Mouse (Mus musculus): Measurements from ENCODE around the gene Qser1. TPM values are rescaled to one million over a fixed set of nuclear protein-coding genes. Genes with fewer than 3 reads are reported as not detected.

Qser1 gene
- polyA plus RNA-seq, 1 experiment from 2014 or later, result 13.5 TPM

DNA sequence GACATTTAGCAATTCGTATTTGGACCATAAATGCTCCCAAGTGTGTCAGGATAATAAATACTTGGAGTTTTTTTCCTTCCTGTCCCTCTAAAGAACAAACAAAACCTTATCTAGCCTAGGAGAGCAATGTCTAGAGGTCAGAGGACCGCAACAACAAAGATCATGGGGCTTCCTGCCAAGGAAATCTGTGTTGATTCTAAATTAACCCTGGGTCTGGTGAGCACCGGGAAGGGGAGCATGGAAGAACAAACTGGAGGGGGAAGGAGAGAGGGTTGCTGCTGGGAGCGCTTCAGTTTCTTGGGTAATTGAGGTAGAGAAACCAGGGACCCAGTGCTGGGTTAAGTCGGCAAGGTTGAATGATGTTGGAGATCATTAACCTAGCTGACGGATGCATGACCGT lies 73.4 kb downstream of the Qser1 start:
- 15% methylated on average over 7 of the region's 7 CpGs for WGBS
- peak overlapping the region; percentile 99 for H3K4me2 ChIP-seq (ENCODE audit: low read length)
- no peaks in the 10 kb centered on the region for H3K36me3 ChIP-seq (ENCODE audit: control insufficient read depth, insufficient read depth, low read length)
- no peaks in the 10 kb centered on the region for H3K9me3 ChIP-seq (replicated peaks; ENCODE audit: control insufficient read depth, low read length)
- peaks cover 19% of the 10 kb centered on the region for H3K4me1 ChIP-seq (ENCODE audit: control insufficient read depth, insufficient read depth, low read length)
- ATAC-seq, result no peak
- H3K4me3 ChIP-seq (ENCODE audit: low read depth, low read length), result peak overlapping the region; percentile 70
- peak overlapping the region; percentile 66; the same call in 1 of the 2 replicates for H3K9ac ChIP-seq (ENCODE audit: low read length)
- no peak overlapping the region for H3K27ac ChIP-seq (ENCODE audit: low read depth, low read length)
- no peaks in the 10 kb centered on the region for H3K27me3 ChIP-seq (replicated peaks; ENCODE audit: control insufficient read depth, insufficient read depth, low read length)
- no peak for DNase-seq (ENCODE audit: low spot score)

DNA sequence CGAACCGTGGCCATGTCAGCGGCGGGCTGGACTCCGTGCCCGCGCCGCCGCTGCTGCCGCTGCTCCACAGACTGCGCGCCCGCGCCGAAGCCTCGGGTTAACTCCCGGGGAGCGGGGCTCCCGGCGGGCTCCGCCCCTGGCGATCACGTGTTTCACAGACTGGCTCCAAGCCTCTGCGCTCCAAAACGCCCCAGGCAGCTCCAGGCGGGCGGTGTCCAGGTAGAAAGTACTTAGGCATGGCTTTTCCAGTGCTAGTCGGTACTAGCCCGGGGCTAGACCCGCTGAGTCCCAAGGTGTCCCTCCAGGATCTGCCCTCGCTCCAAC lies 73.9 kb downstream of the Qser1 start, which contains the start of gene Depdc7:
TSS of gene Depdc7 (minus strand) at position 138 of the 324 bp plus-strand sequence.
- Histone ChIP-seq H3K36me3 (ENCODE audit: control insufficient read depth, insufficient read depth, low read length) (no peaks in the 10 kb centered on the region), H3K27ac (ENCODE audit: low read depth, low read length) (no peak within 1 kb of the TSS), H3K27me3 (replicated peaks; ENCODE audit: control insufficient read depth, insufficient read depth, low read length) (no peaks in the 10 kb centered on the region), H3K4me3 (ENCODE audit: low read depth, low read length) (peak within 1 kb of the TSS; percentile 70), H3K9ac (ENCODE audit: low read length) (peak within 1 kb of the TSS; percentile 66), H3K4me1 (ENCODE audit: control insufficient read depth, insufficient read depth, low read length) (peaks cover 19% of the 10 kb centered on the region), H3K4me2 (ENCODE audit: low read length) (peak within 1 kb of the TSS; percentile 99), H3K9me3 (replicated peaks; ENCODE audit: control insufficient read depth, low read length) (no peaks in the 10 kb centered on the region)
- WGBS, result 1% methylated on average over 31 of the region's 31 CpGs
- peak; percentile 93 for ATAC-seq
- DNase-seq (ENCODE audit: low spot score), result peak; percentile 87

GRCm38 (mm10) chr2:104741896-104742740 lies 74.4 kb downstream of the Qser1 start:
- Histone ChIP-seq H3K27ac (ENCODE audit: low read depth, low read length) (no peak overlapping the region), H3K9ac (ENCODE audit: low read length) (peak overlapping the region; percentile 66), H3K9me3 (replicated peaks; ENCODE audit: control insufficient read depth, low read length) (no peaks in the 10 kb centered on the region), H3K36me3 (ENCODE audit: control insufficient read depth, insufficient read depth, low read length) (no peaks in the 10 kb centered on the region), H3K4me1 (ENCODE audit: control insufficient read depth, insufficient read depth, low read length) (peaks cover 19% of the 10 kb centered on the region), H3K4me3 (ENCODE audit: low read depth, low read length) (peak overlapping the region; percentile 70), H3K27me3 (replicated peaks; ENCODE audit: control insufficient read depth, insufficient read depth, low read length) (no peaks in the 10 kb centered on the region), H3K4me2 (ENCODE audit: low read length) (peak overlapping the region; percentile 99)
- WGBS, result 3% methylated on average over 45 of the region's 46 CpGs
- ATAC-seq (peak; percentile 26), DNase-seq (ENCODE audit: low spot score) (peak; percentile 25)

- H3K36me3 ChIP-seq (ENCODE audit: control insufficient read depth, insufficient read depth, low read length), result no peaks in the 10 kb centered on the region
- H3K9ac ChIP-seq (ENCODE audit: low read length), result no peak overlapping the region; the same call in 1 of the 2 replicates
- ATAC-seq, result peak; percentile 60
- H3K4me2 ChIP-seq (ENCODE audit: low read length), result peak overlapping the region; percentile 99
- WGBS, result 12% methylated on average over 7 of the region's 7 CpGs
- no peaks in the 10 kb centered on the region for H3K9me3 ChIP-seq (replicated peaks; ENCODE audit: control insufficient read depth, low read length)
- H3K27me3 ChIP-seq (replicated peaks; ENCODE audit: control insufficient read depth, insufficient read depth, low read length), result no peaks in the 10 kb centered on the region
- H3K4me1 ChIP-seq (ENCODE audit: control insufficient read depth, insufficient read depth, low read length), result peaks cover 19% of the 10 kb centered on the region
- H3K4me3 ChIP-seq (ENCODE audit: low read depth, low read length), result 0 out of 2 replicates have a peak overlapping the region, but pooled peaks have one; percentile 0
- no peak overlapping the region for H3K27ac ChIP-seq (ENCODE audit: low read depth, low read length)
- DNase-seq (ENCODE audit: low spot score), result peak; percentile 65
Observed at GRCm38 (mm10) chr2:104741015-104741758, 75.4 kb downstream of the Qser1 start.

DNA sequence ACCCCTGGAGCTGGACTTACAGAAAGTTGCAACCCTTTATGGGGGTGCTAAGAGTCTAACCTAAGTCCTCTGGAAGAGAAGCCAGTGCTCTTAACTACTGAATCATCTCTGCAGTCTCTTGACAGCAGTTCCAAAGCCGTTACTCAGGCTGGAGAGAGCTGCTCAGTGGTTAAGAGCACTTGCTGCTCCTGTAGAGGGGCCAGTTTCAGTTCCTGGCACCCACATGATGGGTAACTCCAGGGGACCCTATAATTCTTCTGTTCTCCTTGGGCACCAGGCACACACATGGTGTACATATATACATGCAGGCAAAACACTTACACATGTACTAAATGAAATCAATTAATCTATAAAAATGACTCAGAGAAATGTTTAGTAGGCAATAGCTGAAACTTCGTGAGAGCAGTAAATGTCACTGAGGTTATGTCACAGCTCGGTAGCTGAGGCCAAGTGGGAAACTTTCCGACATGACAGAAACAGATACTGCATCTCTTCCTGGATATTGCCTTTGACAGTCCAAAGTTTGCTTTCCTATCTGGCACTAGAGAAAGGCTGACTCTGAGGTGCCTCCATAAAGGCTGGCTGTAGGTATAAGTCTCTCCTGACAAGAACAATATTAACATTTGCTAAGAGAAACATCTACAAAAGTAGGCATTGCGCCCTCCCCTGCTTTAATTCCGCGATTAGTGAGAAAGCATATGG lies 76.2 kb downstream of the Qser1 start:
- no peak for ATAC-seq
- no peaks in the 10 kb centered on the region for H3K9me3 ChIP-seq (replicated peaks; ENCODE audit: control insufficient read depth, low read length)
- peaks cover 19% of the 10 kb centered on the region for H3K4me1 ChIP-seq (ENCODE audit: control insufficient read depth, insufficient read depth, low read length)
- H3K9ac ChIP-seq (ENCODE audit: low read length), result no peak overlapping the region
- 0 out of 2 replicates have a peak overlapping the region, but pooled peaks have one; percentile 0 for H3K4me3 ChIP-seq (ENCODE audit: low read depth, low read length)
- H3K27me3 ChIP-seq (replicated peaks; ENCODE audit: control insufficient read depth, insufficient read depth, low read length), result no peaks in the 10 kb centered on the region
- H3K27ac ChIP-seq (ENCODE audit: low read depth, low read length), result no peak overlapping the region
- DNase-seq (ENCODE audit: low spot score), result no peak
- 43% methylated on average over 7 of the region's 7 CpGs for WGBS
- peak overlapping the region; percentile 99; the same call in 1 of the 2 replicates for H3K4me2 ChIP-seq (ENCODE audit: low read length)
- H3K36me3 ChIP-seq (ENCODE audit: control insufficient read depth, insufficient read depth, low read length), result no peaks in the 10 kb centered on the region

- 97% methylated on average over 2 of the region's 2 CpGs for WGBS
- Histone ChIP-seq H3K27ac (ENCODE audit: low read depth, low read length) (no peak overlapping the region), H3K4me3 (ENCODE audit: low read depth, low read length) (no peak overlapping the region), H3K9ac (ENCODE audit: low read length) (no peak overlapping the region), H3K4me1 (ENCODE audit: control insufficient read depth, insufficient read depth, low read length) (peaks cover 19% of the 10 kb centered on the region), H3K36me3 (ENCODE audit: control insufficient read depth, insufficient read depth, low read length) (no peaks in the 10 kb centered on the region), H3K9me3 (replicated peaks; ENCODE audit: control insufficient read depth, low read length) (no peaks in the 10 kb centered on the region), H3K27me3 (replicated peaks; ENCODE audit: control insufficient read depth, insufficient read depth, low read length) (no peaks in the 10 kb centered on the region), H3K4me2 (ENCODE audit: low read length) (no peak overlapping the region)
- no peak for DNase-seq (ENCODE audit: low spot score)
- ATAC-seq, result no peak
Observed at GRCm38 (mm10) chr2:104739691-104740090, 76.9 kb downstream of the Qser1 start.

GRCm38 (mm10) chr2:104736241-104736640 lies 80.3 kb downstream of the Qser1 start:
- H3K4me3 ChIP-seq (ENCODE audit: low read depth, low read length), result no peak overlapping the region
- DNase-seq (ENCODE audit: low spot score) (peak; percentile 40), ATAC-seq (no peak)
- H3K9me3 ChIP-seq (replicated peaks; ENCODE audit: control insufficient read depth, low read length), result no peaks in the 10 kb centered on the region
- H3K4me2 ChIP-seq (ENCODE audit: low read length), result no peak overlapping the region
- H3K9ac ChIP-seq (ENCODE audit: low read length), result no peak overlapping the region
- H3K4me1 ChIP-seq (ENCODE audit: control insufficient read depth, insufficient read depth, low read length), result peaks cover 4% of the 10 kb centered on the region; the same call in 1 of the 2 replicates
- no peaks in the 10 kb centered on the region for H3K36me3 ChIP-seq (ENCODE audit: control insufficient read depth, insufficient read depth, low read length)
- H3K27me3 ChIP-seq (replicated peaks; ENCODE audit: control insufficient read depth, insufficient read depth, low read length), result no peaks in the 10 kb centered on the region
- 63% methylated on average over 7 of the region's 7 CpGs for WGBS
- no peak overlapping the region for H3K27ac ChIP-seq (ENCODE audit: low read depth, low read length)

DNA sequence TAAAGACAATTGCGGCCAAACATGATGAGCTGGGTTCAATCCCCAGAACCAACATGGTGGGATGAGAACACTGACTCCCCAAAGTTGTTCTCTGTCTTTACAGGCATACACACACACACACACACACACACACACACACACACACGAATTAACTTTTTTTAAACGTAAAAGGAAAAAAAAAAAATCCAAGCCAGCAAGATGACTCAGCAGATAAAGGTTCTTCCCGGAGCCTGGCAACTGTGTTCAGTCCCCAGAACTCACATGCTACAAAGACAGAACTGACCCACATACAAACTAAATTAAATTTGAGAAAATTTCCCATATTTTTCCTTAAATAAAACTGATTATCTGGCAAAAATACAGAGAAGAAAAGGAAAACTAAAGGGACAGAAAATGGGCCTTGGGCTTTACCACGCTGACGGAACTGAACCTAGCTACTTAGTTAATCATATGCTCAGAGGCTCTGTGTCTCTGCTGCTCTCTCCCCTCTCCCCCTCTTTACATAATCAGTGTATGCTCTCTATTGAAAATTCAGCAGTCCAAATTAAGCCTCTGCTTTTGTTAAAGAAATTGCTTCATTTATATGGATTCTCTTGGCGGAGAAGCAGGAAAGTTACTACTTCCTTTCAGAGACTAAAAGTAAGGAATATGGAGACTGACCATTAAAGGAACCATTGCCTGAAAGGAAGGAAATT lies 83.9 kb downstream of the Qser1 start:
- Histone ChIP-seq H3K36me3 (ENCODE audit: control insufficient read depth, insufficient read depth, low read length) (no peaks in the 10 kb centered on the region), H3K27me3 (replicated peaks; ENCODE audit: control insufficient read depth, insufficient read depth, low read length) (no peaks in the 10 kb centered on the region), H3K9me3 (replicated peaks; ENCODE audit: control insufficient read depth, low read length) (no peaks in the 10 kb centered on the region), H3K4me1 (ENCODE audit: control insufficient read depth, insufficient read depth, low read length) (no peaks in the 10 kb centered on the region), H3K9ac (ENCODE audit: low read length) (no peak overlapping the region), H3K27ac (ENCODE audit: low read depth, low read length) (no peak overlapping the region), H3K4me3 (ENCODE audit: low read depth, low read length) (no peak overlapping the region), H3K4me2 (ENCODE audit: low read length) (no peak overlapping the region)
- 53% methylated on average over 7 of the region's 7 CpGs for WGBS
- DNase-seq (ENCODE audit: low spot score) (peak; percentile 37), ATAC-seq (no peak)

Data from forebrain, embryonic 14.5 days (tissue).